Mouse (Mus musculus) kidney, embryonic 15.5 days (tissue): ENCODE measurements around the gene Col23a1. TPM values are rescaled to one million over a fixed set of nuclear protein-coding genes. Genes with fewer than 3 reads are reported as not detected.
"Not testable (repeated sequence)": the region's sequence is repeated elsewhere in the genome, so short reads cannot be mapped to it uniquely, and the experiment has no call there.

Experiments used
- ATAC-seq: fragments of 200-750 bp; cut with Nextera tagmentation; replicated peaks from 2 replicates; pipeline ENCODE4 v1.8.0; 2017; ENCODE audit warnings: moderate TSS enrichment; ENCODE audit not compliant: low FRiP score
- H3K27ac ChIP-seq: fragments of 300-500 bp; sonication (generic); 2 replicates; pipeline ENCODE4 v1.5.1; 2015; ENCODE audit warnings: mild to moderate bottlenecking, inconsistent platforms
- H3K27me3 ChIP-seq: fragments of 300-500 bp; sonication (generic); 2 replicates; pipeline ENCODE4 v1.6.1; 2015; ENCODE audit warnings: inconsistent platforms
- H3K36me3 ChIP-seq: fragments of 300-500 bp; sonication (generic); 2 replicates; pipeline ENCODE4 v1.6.1; 2015; ENCODE audit warnings: inconsistent platforms
- H3K4me1 ChIP-seq: fragments of 300-500 bp; sonication (generic); 2 replicates; pipeline ENCODE4 v1.6.1; 2015; ENCODE audit warnings: inconsistent platforms
- H3K4me2 ChIP-seq: fragments of 300-500 bp; sonication (generic); 2 replicates; pipeline ENCODE4 v1.6.1; 2015; ENCODE audit warnings: moderate library complexity, mild to moderate bottlenecking, inconsistent platforms
- H3K4me3 ChIP-seq: fragments of 300-500 bp; sonication (generic); replicated peaks from 2 replicates; pipeline ENCODE4 v1.5.1; 2015; ENCODE audit warnings: mild to moderate bottlenecking, inconsistent platforms
- H3K9ac ChIP-seq: fragments of 300-500 bp; sonication (generic); 2 replicates; pipeline ENCODE4 v1.6.1; 2015; ENCODE audit warnings: mild to moderate bottlenecking, inconsistent platforms
- H3K9me3 ChIP-seq: fragments of 300-500 bp; sonication (generic); replicated peaks from 2 replicates; pipeline ENCODE4 v1.6.1; 2016; ENCODE audit warnings: inconsistent platforms
- WGBS: fragments of 180-500 bp; shearing (Covaris S2); methylation state at CpG from one replicate; pipeline ENCODE4 v1.1.7; 2015; ENCODE audit warnings: mixed read lengths; 5-methylcytosine and 5-hydroxymethylcytosine counted together
- polyA plus RNA-seq: library from polyadenylated mRNA; unstranded; fragments of >200 nt; fragmentation: Nextera tagmentation; extraction: Ambion mirVana; gene quantifications from 2 replicates; pipeline ENCODE4 v1.2.1, GENCODE M21; 2015

Col23a1 gene
- polyA plus RNA-seq, 1 experiment from 2014 or later: 11.5 TPM

GRCm38 (mm10) chr11:51358981-51359380, 69.3 kb downstream of the Col23a1 start:
- not testable (repeated sequence) for H3K27ac ChIP-seq, H3K9ac ChIP-seq, H3K4me2 ChIP-seq, H3K36me3 ChIP-seq, H3K4me3 ChIP-seq, H3K4me1 ChIP-seq, H3K27me3 ChIP-seq, ATAC-seq, H3K9me3 ChIP-seq
- WGBS: 94% methylated on average over 9 of the region's 9 CpGs

DNA sequence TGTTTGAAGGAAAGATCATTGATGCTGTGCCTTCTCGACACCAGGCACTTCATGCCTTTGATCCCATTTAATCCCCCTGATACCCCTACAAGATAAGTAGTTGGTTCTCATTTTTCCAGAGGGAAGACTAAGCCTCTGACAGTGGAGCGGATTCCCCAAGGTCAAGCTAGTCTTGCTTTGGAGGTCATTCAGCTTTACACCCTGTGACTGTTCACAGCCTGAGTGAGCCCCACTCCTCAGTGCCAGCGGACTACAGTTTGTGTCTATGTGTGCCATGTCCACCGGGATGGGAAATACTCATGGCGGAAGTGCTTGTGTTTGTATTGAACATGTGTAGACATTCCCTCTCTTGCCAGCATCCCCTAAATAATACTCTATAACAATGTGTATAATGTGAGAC, 74.6 kb downstream of the Col23a1 start:
- Histone ChIP-seq H3K9me3 (no peaks in the 10 kb centered on the region), H3K4me2 (no peak overlapping the region), H3K4me1 (no peaks in the 10 kb centered on the region), H3K4me3 (no peak overlapping the region), H3K27me3 (no peaks in the 10 kb centered on the region), H3K27ac (no peak overlapping the region), H3K9ac (no peak overlapping the region), H3K36me3 (no peaks in the 10 kb centered on the region)
- ATAC-seq: no peak
- 89% methylated on average over 5 of the region's 5 CpGs for WGBS

DNA sequence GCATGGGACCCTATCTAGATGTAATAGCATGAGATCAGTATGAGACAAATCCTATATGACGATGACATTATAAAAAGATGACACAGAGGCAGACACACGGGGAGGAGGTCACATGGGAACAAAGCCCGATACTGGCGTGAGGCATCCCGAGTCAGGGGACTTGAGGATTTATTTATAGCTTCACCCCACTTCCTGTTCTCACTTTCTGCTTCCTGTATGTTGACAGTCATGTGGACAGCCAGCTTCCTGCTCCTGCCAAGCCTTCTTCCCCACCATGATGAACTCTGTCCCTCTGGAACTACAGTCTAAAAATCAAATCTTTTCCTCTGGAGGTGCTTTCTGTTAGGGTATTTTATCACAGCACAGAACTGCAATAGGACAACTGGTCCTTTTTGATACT, 77.6 kb downstream of the Col23a1 start:
- Histone ChIP-seq H3K27me3 (no peaks in the 10 kb centered on the region), H3K4me2 (no peak overlapping the region), H3K36me3 (no peaks in the 10 kb centered on the region), H3K9me3 (no peaks in the 10 kb centered on the region), H3K4me3 (no peak overlapping the region), H3K4me1 (peaks cover 8% of the 10 kb centered on the region; the same call in 1 of the 2 replicates), H3K9ac (no peak overlapping the region), H3K27ac (no peak overlapping the region)
- ATAC-seq: no peak
- WGBS: 54% methylated on average over 5 of the region's 5 CpGs

DNA sequence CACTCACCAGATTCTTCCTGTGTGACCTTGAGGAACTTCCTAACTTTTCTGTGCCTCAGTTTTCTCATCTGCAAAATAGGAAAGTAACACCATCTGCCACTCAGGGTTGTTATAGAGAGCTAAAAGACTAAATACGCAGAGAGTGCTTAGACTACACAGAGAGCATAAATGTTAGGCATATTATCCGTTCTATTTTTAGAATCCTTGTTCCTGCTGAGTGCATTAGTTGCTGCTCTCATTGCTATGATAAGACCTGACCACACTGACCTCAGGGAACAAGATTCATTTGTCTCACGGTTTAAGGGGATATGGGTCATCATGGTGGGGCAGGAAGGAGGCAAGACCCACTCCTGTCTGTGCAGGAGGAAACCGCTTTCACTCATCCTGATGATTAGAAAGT, 80.6 kb downstream of the Col23a1 start:
- Histone ChIP-seq H3K27me3 (no peaks in the 10 kb centered on the region), H3K4me1 (peaks cover 11% of the 10 kb centered on the region; the same call in 1 of the 2 replicates), H3K36me3 (no peaks in the 10 kb centered on the region), H3K4me3 (no peak overlapping the region), H3K4me2 (no peak overlapping the region), H3K9me3 (no peaks in the 10 kb centered on the region), H3K27ac (no peak overlapping the region), H3K9ac (no peak overlapping the region)
- ATAC-seq: no peak
- WGBS: 65% methylated on average over 4 of the region's 4 CpGs

GRCm38 (mm10) chr11:51371321-51371720, 81.6 kb downstream of the Col23a1 start:
- Histone ChIP-seq H3K4me1 (peaks cover 11% of the 10 kb centered on the region; the same call in 1 of the 2 replicates), H3K9ac (no peak overlapping the region), H3K36me3 (no peaks in the 10 kb centered on the region), H3K9me3 (no peaks in the 10 kb centered on the region), H3K4me2 (no peak overlapping the region), H3K27ac (no peak overlapping the region), H3K4me3 (no peak overlapping the region), H3K27me3 (no peaks in the 10 kb centered on the region)
- ATAC-seq: no peak
- WGBS: 57% methylated on average over 4 of the region's 4 CpGs

DNA sequence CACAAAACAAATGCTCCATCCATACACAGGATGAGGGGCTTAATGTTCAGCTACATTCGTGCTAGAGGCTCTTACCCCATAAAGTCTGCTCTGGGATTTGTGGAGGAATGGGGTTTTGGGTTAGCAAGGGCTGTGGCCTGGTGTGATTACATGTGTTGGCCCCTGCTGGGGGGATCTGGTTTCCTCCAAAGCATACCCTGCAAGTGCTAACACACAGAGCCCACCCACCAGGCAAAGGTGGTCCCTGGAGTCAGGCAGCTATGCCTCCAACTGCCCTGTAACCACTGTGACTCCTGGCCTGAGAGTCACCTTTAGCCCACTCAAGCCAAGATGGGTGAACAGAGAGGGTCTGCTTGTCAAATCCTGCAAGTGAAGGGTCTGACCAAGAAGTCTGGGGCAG, 82.2 kb downstream of the Col23a1 start:
- Histone ChIP-seq H3K36me3 (no peaks in the 10 kb centered on the region), H3K4me3 (no peak overlapping the region), H3K27ac (no peak overlapping the region), H3K4me1 (peaks cover 11% of the 10 kb centered on the region; the same call in 1 of the 2 replicates), H3K27me3 (no peaks in the 10 kb centered on the region), H3K4me2 (no peak overlapping the region), H3K9ac (no peak overlapping the region), H3K9me3 (no peaks in the 10 kb centered on the region)
- ATAC-seq: no peak
- WGBS: 66% methylated on average over 1 of the region's 1 CpGs

- 67% methylated on average over 5 of the region's 5 CpGs for WGBS
- ATAC-seq: no peak
- H3K4me1 ChIP-seq: 0 out of 2 replicates have a peak, but pooled peaks cover 3% of the 10 kb centered on the region
Measured at GRCm38 (mm10) chr11:51377199-51377598, 87.5 kb downstream of the Col23a1 start.

GRCm38 (mm10) chr11:51388892-51389340, 99.2 kb downstream of the Col23a1 start:
- Histone ChIP-seq H3K4me1 (peaks cover 13% of the 10 kb centered on the region), H3K4me2 (no peak overlapping the region), H3K9me3 (no peaks in the 10 kb centered on the region), H3K4me3 (no peak overlapping the region), H3K27ac (no peak overlapping the region), H3K36me3 (no peaks in the 10 kb centered on the region), H3K9ac (no peak overlapping the region), H3K27me3 (no peaks in the 10 kb centered on the region)
- 23% methylated on average over 8 of the region's 8 CpGs for WGBS
- ATAC-seq: no peak

More at GRCm38 (mm10) chr11:51377199-51377598, 87.5 kb downstream of the Col23a1 start:
- no peaks in the 10 kb centered on the region for H3K36me3 ChIP-seq
- H3K9me3 ChIP-seq: no peaks in the 10 kb centered on the region
- no peak overlapping the region for H3K27ac ChIP-seq
- no peak overlapping the region for H3K4me2 ChIP-seq
- no peaks in the 10 kb centered on the region for H3K27me3 ChIP-seq
- no peak overlapping the region for H3K9ac ChIP-seq
- H3K4me3 ChIP-seq: no peak overlapping the region

DNA sequence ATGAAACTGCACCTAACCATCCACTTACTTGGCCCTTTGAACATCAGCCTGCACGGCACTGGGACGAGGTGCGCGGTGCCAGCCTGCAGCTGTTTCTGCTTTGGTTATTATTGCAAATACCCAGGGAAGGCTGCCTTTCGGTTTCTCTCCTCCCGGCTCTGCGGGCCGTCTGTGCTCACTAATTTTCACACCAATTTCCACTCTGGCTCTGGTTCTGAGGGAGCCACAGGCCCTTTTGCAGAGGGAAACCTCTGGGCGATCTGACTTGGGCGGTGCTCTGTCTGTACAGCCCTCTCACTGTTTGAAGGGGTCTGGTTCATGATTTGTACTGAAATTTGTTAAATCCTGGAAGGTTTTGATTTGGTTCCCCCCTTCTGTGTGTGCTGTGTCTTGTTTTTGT, 100.0 kb downstream of the Col23a1 start:
- H3K36me3 ChIP-seq: no peaks in the 10 kb centered on the region
- H3K4me3 ChIP-seq: no peak overlapping the region
- 50% methylated on average over 10 of the region's 10 CpGs for WGBS
- H3K27ac ChIP-seq: no peak overlapping the region
- no peak for ATAC-seq
- no peaks in the 10 kb centered on the region for H3K27me3 ChIP-seq
- H3K9me3 ChIP-seq: no peaks in the 10 kb centered on the region
- peaks cover 13% of the 10 kb centered on the region for H3K4me1 ChIP-seq
- H3K4me2 ChIP-seq: no peak overlapping the region
- H3K9ac ChIP-seq: no peak overlapping the region

DNA sequence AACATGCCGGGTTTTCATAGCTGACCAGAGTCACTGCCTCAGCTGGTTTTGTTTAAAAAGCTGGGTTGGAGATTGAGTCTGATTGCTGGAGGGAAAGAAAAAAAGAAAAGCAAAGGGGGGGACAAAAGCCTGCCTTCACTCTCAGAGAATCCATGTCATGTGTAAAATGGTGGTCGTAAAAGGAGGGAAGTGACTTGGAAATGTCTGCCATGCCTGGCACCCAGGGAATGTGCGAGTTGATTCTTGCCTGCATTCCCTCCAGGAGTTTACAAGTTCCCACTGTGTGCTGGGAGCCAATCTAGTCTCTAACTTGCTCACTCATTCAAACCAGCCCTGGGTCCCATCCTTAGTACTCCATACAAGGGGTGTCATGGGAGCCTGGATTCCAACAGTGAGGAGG, 100.8 kb downstream of the Col23a1 start:
- Histone ChIP-seq H3K36me3 (no peaks in the 10 kb centered on the region), H3K9me3 (no peaks in the 10 kb centered on the region), H3K4me1 (peaks cover 13% of the 10 kb centered on the region), H3K4me3 (no peak overlapping the region), H3K27ac (no peak overlapping the region), H3K9ac (no peak overlapping the region), H3K27me3 (no peaks in the 10 kb centered on the region), H3K4me2 (no peak overlapping the region)
- no peak for ATAC-seq
- WGBS: 72% methylated on average over 3 of the region's 3 CpGs

DNA sequence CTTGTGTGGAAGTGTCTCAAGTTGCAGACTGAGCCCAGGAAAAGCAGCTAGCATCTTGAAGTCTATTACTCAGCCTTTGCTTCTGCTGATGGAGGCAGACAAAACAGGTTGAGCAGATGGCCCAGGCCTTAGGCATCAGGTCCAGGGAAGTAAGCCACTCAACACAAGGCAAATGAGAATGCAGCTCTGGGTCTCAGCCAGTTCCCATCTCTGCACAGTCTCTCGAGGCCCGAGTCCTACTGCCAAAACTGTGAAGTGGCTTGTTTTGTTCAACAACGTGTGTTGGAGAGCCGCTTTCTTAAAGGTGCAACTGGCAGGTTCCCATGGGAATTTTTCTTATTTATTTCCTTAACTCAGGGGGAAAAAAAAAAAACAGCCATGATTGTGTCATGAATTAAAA, 101.8 kb downstream of the Col23a1 start:
- Histone ChIP-seq H3K4me1 (peaks cover 13% of the 10 kb centered on the region), H3K27me3 (no peaks in the 10 kb centered on the region), H3K4me2 (no peak overlapping the region), H3K9ac (no peak overlapping the region), H3K9me3 (no peaks in the 10 kb centered on the region), H3K36me3 (no peaks in the 10 kb centered on the region), H3K4me3 (no peak overlapping the region), H3K27ac (no peak overlapping the region)
- no peak for ATAC-seq
- WGBS: 68% methylated on average over 4 of the region's 4 CpGs

- Histone ChIP-seq H3K27ac (no peak overlapping the region), H3K27me3 (no peaks in the 10 kb centered on the region), H3K4me2 (no peak overlapping the region), H3K9ac (no peak overlapping the region), H3K4me1 (peaks cover 5% of the 10 kb centered on the region), H3K9me3 (no peaks in the 10 kb centered on the region), H3K36me3 (no peaks in the 10 kb centered on the region), H3K4me3 (no peak overlapping the region)
- no peak for ATAC-seq
- WGBS: 33% methylated on average over 9 of the region's 9 CpGs
Measured at GRCm38 (mm10) chr11:51394301-51394865, 104.7 kb downstream of the Col23a1 start.

DNA sequence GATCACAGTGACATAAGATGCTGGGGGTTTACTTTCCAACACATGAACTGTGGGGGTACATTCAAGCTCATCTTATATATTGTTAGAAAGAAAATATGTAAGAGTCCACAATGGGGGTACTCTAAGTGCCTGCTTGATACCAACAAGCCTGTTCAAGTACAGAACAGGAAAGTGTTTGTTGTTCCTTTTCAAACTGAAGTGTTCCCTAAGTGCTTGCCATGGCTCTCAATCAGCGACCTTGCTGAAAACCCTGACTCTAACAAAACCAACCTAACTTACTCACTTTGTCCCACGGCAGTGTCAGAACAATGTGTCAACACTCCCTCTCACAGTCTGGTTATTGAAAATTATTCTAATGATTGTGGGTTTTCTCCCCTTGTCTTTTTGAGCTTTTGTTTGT, 106.7 kb downstream of the Col23a1 start:
- 80% methylated on average over 2 of the region's 2 CpGs for WGBS
- no peaks in the 10 kb centered on the region for H3K4me1 ChIP-seq
- no peak overlapping the region for H3K9ac ChIP-seq
- H3K9me3 ChIP-seq: no peaks in the 10 kb centered on the region
- ATAC-seq: no peak
- no peak overlapping the region for H3K27ac ChIP-seq
- H3K4me3 ChIP-seq: no peak overlapping the region
- H3K4me2 ChIP-seq: no peak overlapping the region
- no peaks in the 10 kb centered on the region for H3K27me3 ChIP-seq
- H3K36me3 ChIP-seq: no peaks in the 10 kb centered on the region
